Mouse (Mus musculus) stomach, embryonic 14.5 days (tissue): ENCODE data around the gene Efcab9. TPM values are rescaled to one million over a fixed set of nuclear protein-coding genes. Genes with fewer than 3 reads are reported as not detected.

ENCODE experiments used
- ATAC-seq: fragments of 200-750 bp; cut with Nextera tagmentation; 2 replicates; pipeline ENCODE4 v1.8.0; 2017; ENCODE audit warnings: low read depth, moderate TSS enrichment; ENCODE audit not compliant: insufficient number of reproducible peaks, insufficient read depth, low FRiP score
- H3K27ac ChIP-seq: fragments of 300-500 bp; sonication (generic); 2 replicates; pipeline ENCODE4 v1.5.1; 2014; ENCODE audit warnings: mild to moderate bottlenecking, low read length, moderate library complexity, mixed read lengths
- H3K27me3 ChIP-seq: fragments of 300-500 bp; sonication (generic); 2 replicates; pipeline ENCODE4 v1.6.1; 2014; ENCODE audit warnings: low read length, control low read depth, mixed read lengths; ENCODE audit not compliant: control insufficient read depth, insufficient read depth
- H3K36me3 ChIP-seq: fragments of 300-500 bp; sonication (generic); 2 replicates; pipeline ENCODE4 v1.6.1; 2014; ENCODE audit warnings: mild to moderate bottlenecking, control low read depth, low read length, moderate library complexity, mixed read lengths; ENCODE audit not compliant: control insufficient read depth, insufficient read depth
- H3K4me1 ChIP-seq: fragments of 300-500 bp; sonication (generic); 2 replicates; pipeline ENCODE4 v1.6.1; 2014; ENCODE audit warnings: low read length, control low read depth, mixed read lengths; ENCODE audit not compliant: control insufficient read depth, insufficient read depth
- H3K4me2 ChIP-seq: fragments of 300-500 bp; sonication (generic); replicated peaks from 2 replicates; pipeline ENCODE4 v1.6.1; 2014; ENCODE audit warnings: low read depth, low read length, control low read depth
- H3K4me3 ChIP-seq: fragments of 300-500 bp; sonication (generic); 2 replicates; pipeline ENCODE4 v1.5.1; 2014; ENCODE audit warnings: low read depth, low read length, control low read depth
- H3K9ac ChIP-seq: fragments of 300-500 bp; sonication (generic); replicated peaks from 2 replicates; pipeline ENCODE4 v1.6.1; 2014; ENCODE audit warnings: low read depth, mild to moderate bottlenecking, control low read depth, low read length, moderate library complexity, mixed read lengths
- H3K9me3 ChIP-seq: fragments of 300-500 bp; sonication (generic); 2 replicates; pipeline ENCODE4 v1.6.1; 2016; ENCODE audit warnings: low read depth, low read length, control low read depth; ENCODE audit not compliant: control insufficient read depth
- WGBS: fragments of 180-500 bp; shearing (Covaris S2); extraction: QIAGEN DNeasy Blood & Tissue Kit; methylation state at CpG from one replicate; pipeline ENCODE4 v1.1.7; 2014; 5-methylcytosine and 5-hydroxymethylcytosine counted together
- polyA plus RNA-seq: library from polyadenylated mRNA; unstranded; fragments of >200 nt; fragmentation: Nextera tagmentation; extraction: Ambion mirVana; gene quantifications from 2 replicates; pipeline ENCODE4 v1.2.1, GENCODE M21; 2014

Gene Efcab9
- polyA plus RNA-seq, 1 experiment from 2014 or later: 0.58 TPM

- H3K27ac ChIP-seq: no peak overlapping the region
- ATAC-seq: no peak
- H3K9me3 ChIP-seq: no peaks in the 10 kb centered on the region
- H3K36me3 ChIP-seq: no peaks in the 10 kb centered on the region
- no peak overlapping the region for H3K9ac ChIP-seq
- H3K4me1 ChIP-seq: 0 out of 2 replicates have a peak, but pooled peaks cover 3% of the 10 kb centered on the region
- 82% methylated on average over 12 of the region's 12 CpGs for WGBS
- H3K27me3 ChIP-seq: no peaks in the 10 kb centered on the region
- H3K4me2 ChIP-seq: no peak overlapping the region
- no peak overlapping the region for H3K4me3 ChIP-seq
These were observed 28.3 kb upstream of the Efcab9 start for GRCm38 (mm10) chr11:32560015-32560770.

DNA sequence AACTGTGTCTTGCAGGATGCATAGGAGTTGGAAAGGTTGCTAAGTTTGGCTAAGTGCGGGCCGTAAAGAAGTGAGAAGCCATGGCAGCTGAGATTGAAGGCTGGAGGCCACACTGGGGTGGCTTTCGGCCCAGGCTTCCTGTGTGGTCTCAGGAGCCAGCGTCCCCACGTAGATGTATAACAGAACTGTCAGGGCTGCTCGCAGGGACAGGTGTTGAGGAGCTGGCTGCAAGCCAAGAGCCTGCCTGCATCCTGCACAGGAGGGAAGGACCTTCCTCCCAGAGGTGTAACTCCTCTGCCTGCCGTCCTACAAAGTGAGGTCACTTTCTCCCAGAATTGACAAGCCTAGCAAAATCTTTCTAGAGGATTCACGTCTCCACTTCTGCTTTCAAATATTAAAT, 26.8 kb upstream of the Efcab9 start:
- Histone ChIP-seq H3K36me3 (no peaks in the 10 kb centered on the region), H3K4me3 (no peak overlapping the region), H3K4me2 (no peak overlapping the region), H3K27ac (no peak overlapping the region), H3K9ac (no peak overlapping the region), H3K9me3 (no peaks in the 10 kb centered on the region), H3K4me1 (peaks cover 6% of the 10 kb centered on the region), H3K27me3 (no peaks in the 10 kb centered on the region)
- ATAC-seq: no peak
- 26% methylated on average over 8 of the region's 8 CpGs for WGBS

DNA sequence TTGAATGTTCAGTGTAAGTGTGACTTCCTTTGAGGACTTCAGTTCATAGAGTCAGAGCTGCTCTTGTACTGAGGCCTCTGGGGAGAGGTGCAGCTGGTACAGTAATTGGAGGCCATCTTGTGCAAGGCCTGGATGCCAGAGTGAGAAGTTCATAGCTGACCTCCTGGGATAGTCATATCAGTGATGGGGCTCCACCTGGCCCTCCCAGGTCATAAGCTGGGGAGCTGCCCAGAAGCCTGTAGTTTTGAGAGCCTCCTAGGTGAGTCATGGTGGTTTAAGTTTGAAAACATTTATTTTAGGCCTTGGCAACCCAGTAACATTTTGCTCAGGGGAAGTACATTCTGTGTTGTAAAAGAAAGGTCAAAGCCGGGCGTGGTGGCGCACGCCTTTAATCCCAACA, 26.1 kb upstream of the Efcab9 start:
- Histone ChIP-seq H3K9me3 (no peaks in the 10 kb centered on the region), H3K36me3 (no peaks in the 10 kb centered on the region), H3K27me3 (no peaks in the 10 kb centered on the region), H3K9ac (no peak overlapping the region), H3K4me2 (no peak overlapping the region), H3K27ac (no peak overlapping the region), H3K4me3 (no peak overlapping the region), H3K4me1 (peaks cover 12% of the 10 kb centered on the region)
- ATAC-seq: no peak
- WGBS: 94% methylated on average over 4 of the region's 4 CpGs

- H3K4me2 ChIP-seq: no peak overlapping the region
- no peak for ATAC-seq
- H3K9ac ChIP-seq: no peak overlapping the region
- no peaks in the 10 kb centered on the region for H3K36me3 ChIP-seq
- H3K27me3 ChIP-seq: no peaks in the 10 kb centered on the region
- no peak overlapping the region for H3K27ac ChIP-seq
- H3K4me3 ChIP-seq: no peak overlapping the region
- WGBS: 80% methylated on average over 10 of the region's 10 CpGs
- no peaks in the 10 kb centered on the region for H3K9me3 ChIP-seq
- peaks cover 28% of the 10 kb centered on the region for H3K4me1 ChIP-seq
These were observed 24.6 kb upstream of the Efcab9 start for GRCm38 (mm10) chr11:32556333-32556990.

GRCm38 (mm10) chr11:32555103-32555689, 23.3 kb upstream of the Efcab9 start:
- no peaks in the 10 kb centered on the region for H3K27me3 ChIP-seq
- H3K9ac ChIP-seq: no peak overlapping the region
- H3K36me3 ChIP-seq: no peaks in the 10 kb centered on the region
- H3K4me2 ChIP-seq: no peak overlapping the region
- no peak for ATAC-seq
- H3K4me3 ChIP-seq: no peak overlapping the region
- peaks cover 36% of the 10 kb centered on the region for H3K4me1 ChIP-seq
- H3K9me3 ChIP-seq: no peaks in the 10 kb centered on the region
- no peak overlapping the region for H3K27ac ChIP-seq
- 86% methylated on average over 12 of the region's 12 CpGs for WGBS

GRCm38 (mm10) chr11:32554141-32555091, 22.5 kb upstream of the Efcab9 start:
- no peak overlapping the region for H3K4me3 ChIP-seq
- H3K4me2 ChIP-seq: no peak overlapping the region
- no peaks in the 10 kb centered on the region for H3K27me3 ChIP-seq
- peaks cover 36% of the 10 kb centered on the region for H3K4me1 ChIP-seq
- no peak overlapping the region for H3K9ac ChIP-seq
- no peaks in the 10 kb centered on the region for H3K36me3 ChIP-seq
- no peak overlapping the region for H3K27ac ChIP-seq
- WGBS: 78% methylated on average over 14 of the region's 14 CpGs
- no peaks in the 10 kb centered on the region for H3K9me3 ChIP-seq
- no peak for ATAC-seq

DNA sequence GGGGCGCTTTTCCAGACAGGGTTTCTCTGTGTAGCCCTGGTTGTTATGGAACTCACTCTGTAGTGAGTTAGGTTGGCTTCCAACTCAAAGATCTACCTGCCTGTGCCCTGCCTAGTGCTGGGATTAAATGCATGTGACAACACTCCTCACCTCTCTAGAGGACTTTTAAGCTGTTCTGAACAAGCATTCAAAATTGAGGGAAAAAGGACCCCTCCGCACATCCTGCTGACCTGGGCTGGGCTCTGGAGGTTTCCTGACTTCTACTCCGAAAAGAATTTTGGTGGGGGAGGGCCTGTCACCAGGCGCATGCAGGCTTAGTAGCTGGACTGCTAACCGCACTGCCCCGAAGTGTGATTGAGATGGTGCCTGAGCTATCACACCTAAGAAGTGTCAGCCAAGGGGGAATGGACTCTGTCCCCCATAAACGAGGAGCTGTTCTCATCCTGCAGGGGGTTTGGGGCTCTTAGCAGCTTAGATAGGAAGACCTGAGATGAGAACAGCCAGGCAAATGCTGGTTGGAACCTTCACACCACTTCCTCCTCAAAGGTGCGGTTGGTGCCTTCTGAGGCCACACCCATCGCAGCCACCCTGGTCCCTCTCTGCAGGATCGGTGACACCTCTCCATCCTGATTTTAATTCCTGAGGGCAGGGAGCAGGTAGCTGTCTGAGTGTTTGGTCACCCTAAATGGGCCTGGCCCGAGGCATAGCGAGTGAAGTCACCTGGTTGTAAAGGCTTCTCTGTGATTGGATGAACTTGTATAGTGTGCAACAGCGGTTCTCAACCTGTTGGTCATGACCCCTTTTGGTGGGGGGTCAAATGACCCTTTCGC, 21.6 kb upstream of the Efcab9 start:
- Histone ChIP-seq H3K4me1 (peaks cover 34% of the 10 kb centered on the region), H3K4me3 (no peak overlapping the region), H3K9ac (no peak overlapping the region), H3K27me3 (no peaks in the 10 kb centered on the region), H3K4me2 (no peak overlapping the region), H3K27ac (no peak overlapping the region), H3K36me3 (no peaks in the 10 kb centered on the region), H3K9me3 (no peaks in the 10 kb centered on the region)
- no peak for ATAC-seq
- WGBS: 57% methylated on average over 14 of the region's 14 CpGs
